Mouse (Mus musculus): Measurements from ENCODE around the gene Fbxl15. TPM values are rescaled to one million over a fixed set of nuclear protein-coding genes. Genes with fewer than 3 reads are reported as not detected.

Gene Fbxl15
- total and polyA plus RNA-seq, 3 experiments, result 5.3 to 8.0 (median 5.3) TPM

GRCm38 (mm10) chr19:46375891-46376290 lies 47.9 kb downstream of the Fbxl15 start:
- no peaks in the 10 kb centered on the region for H3K79me2 ChIP-seq (replicated peaks; ENCODE audit: control insufficient read depth, insufficient read depth, low read length)
- intact Hi-C loops (cut with DNase I), result no loop called here

More at GRCm38 (mm10) chr19:46375891-46376290, 47.9 kb downstream of the Fbxl15 start:
- DNase-seq, result no peak
- Histone ChIP-seq H3K4me1 (ENCODE audit: control insufficient read depth, insufficient read depth, low read length) (no peaks in the 10 kb centered on the region), H3K9ac (ENCODE audit: low read depth, low read length) (no peak overlapping the region), H3K27me3 (ENCODE audit: control insufficient read depth, insufficient read depth, low read length) (no peaks in the 10 kb centered on the region), H3K36me3 (ENCODE audit: control insufficient read depth, insufficient read depth, low read length) (no peaks in the 10 kb centered on the region), H3K27ac (no peak overlapping the region), H3K4me3 (no peak overlapping the region)
- WGBS, result 60% methylated on average over 4 of the region's 4 CpGs
- TF ChIP-seq POLR2A (IDR thresholded peaks at IDR 0.05; ENCODE audit: insufficient read depth, low read depth, low read length), result no peak
- TF ChIP-seq CTCF (IDR thresholded peaks at IDR 0.05), result no peak
- TF ChIP-seq EP300 (IDR thresholded peaks at IDR 0.05; ENCODE audit: insufficient read depth, low read depth, low read length), result no peak

Small RNAs within 50 kb of the gene (microRNA-seq; reads per million reads assigned to microRNA genes)
- 1.2 to 3.4 reads per million in 2 experiments for gene Mir146b

Other genes starting within 250 kb of the Fbxl15 start
- gene Elovl3, start 196.3 kb upstream of the Fbxl15 start, total RNA-seq (2021), result under 1 TPM; 0.27 to 0.55 TPM
- 0.31 and 1.6 TPM in 2 replicates for gene Elovl3, start 196.3 kb upstream of the Fbxl15 start, polyA plus RNA-seq (2012; rRNA removed)
- 1 to 10 TPM; 1.2 to 1.8 TPM for gene Pitx3, start 179.9 kb upstream of the Fbxl15 start, total RNA-seq (2021)
- 0.39 and 0.82 TPM in 2 replicates for gene Pitx3, start 179.9 kb upstream of the Fbxl15 start, polyA plus RNA-seq (2012; rRNA removed)
- 10 to 100 TPM; 39.9 to 40.0 TPM for gene Gbf1, start 175.7 kb upstream of the Fbxl15 start, total RNA-seq (2021)
- gene Gbf1, start 175.7 kb upstream of the Fbxl15 start, polyA plus RNA-seq (2012; rRNA removed), result 49.3 and 52.1 TPM in 2 replicates
- gene Nfkb2, start 23.9 kb upstream of the Fbxl15 start, total RNA-seq (2021), result 10 to 100 TPM; 18.3 to 20.4 TPM
- 22.1 and 22.6 TPM in 2 replicates for gene Nfkb2, start 23.9 kb upstream of the Fbxl15 start, polyA plus RNA-seq (2012; rRNA removed)
- under 1 TPM; 0.60 to 0.80 TPM for gene Psd, start 1.0 kb upstream of the Fbxl15 start, total RNA-seq (2021)
- 1.4 and 1.6 TPM in 2 replicates for gene Psd, start 1.0 kb upstream of the Fbxl15 start, polyA plus RNA-seq (2012; rRNA removed)
- gene Cuedc2, start 10.5 kb downstream of the Fbxl15 start, total RNA-seq (2021), result 10 to 100 TPM; 79.8 to 91.3 TPM
- 58.7 and 73.5 TPM in 2 replicates for gene Cuedc2, start 10.5 kb downstream of the Fbxl15 start, polyA plus RNA-seq (2012; rRNA removed)
- gene Mfsd13a, start 12.9 kb downstream of the Fbxl15 start, total RNA-seq (2021), result 1 to 10 TPM; 2.6 to 3.1 TPM
- 3.2 and 4.5 TPM in 2 replicates for gene Mfsd13a, start 12.9 kb downstream of the Fbxl15 start, polyA plus RNA-seq (2012; rRNA removed)
- under 1 TPM; 0.34 to 0.43 TPM for gene 2310034G01Rik, start 22.1 kb downstream of the Fbxl15 start, total RNA-seq (2021)
- gene 2310034G01Rik, start 22.1 kb downstream of the Fbxl15 start, polyA plus RNA-seq (2012; rRNA removed), result 0.66 and 0.73 TPM in 2 replicates
- 10 to 100 TPM; 82.1 to 90.5 TPM for gene Actr1a, start 67.6 kb downstream of the Fbxl15 start, total RNA-seq (2021)
- gene Actr1a, start 67.6 kb downstream of the Fbxl15 start, polyA plus RNA-seq (2012; rRNA removed), result 73.3 and 104 TPM in 2 replicates
- 10 to 100 TPM; 10.6 to 11.0 TPM for gene Sufu, start 68.7 kb downstream of the Fbxl15 start, total RNA-seq (2021)
- 8.7 and 9.0 TPM in 2 replicates for gene Sufu, start 68.7 kb downstream of the Fbxl15 start, polyA plus RNA-seq (2012; rRNA removed)
- gene Trim8, start 173.5 kb downstream of the Fbxl15 start, total RNA-seq (2021), result 10 to 100 TPM; 39.2 to 39.8 TPM
- gene Trim8, start 173.5 kb downstream of the Fbxl15 start, polyA plus RNA-seq (2012; rRNA removed), result 17.2 and 24.1 TPM in 2 replicates
- 10 to 100 TPM; 36.1 to 43.4 TPM for gene Arl3, start 245.0 kb downstream of the Fbxl15 start, total RNA-seq (2021)
- gene Arl3, start 245.0 kb downstream of the Fbxl15 start, polyA plus RNA-seq (2012; rRNA removed), result 38.3 and 57.0 TPM in 2 replicates
- 1 to 10 TPM; 2.4 to 3.6 TPM for gene Sfxn2, start 245.2 kb downstream of the Fbxl15 start, total RNA-seq (2021)
- gene Sfxn2, start 245.2 kb downstream of the Fbxl15 start, polyA plus RNA-seq (2012; rRNA removed), result 2.3 and 2.7 TPM in 2 replicates